Mouse (Mus musculus) right cerebral cortex, postnatal 4 days (tissue): Measurements from ENCODE around the gene Dock3.

Source experiments
- DNase-seq: peaks from one replicate; pipeline ENCODE4 v3.0.0-alpha.2; 2022

The Dock3 gene

DNA sequence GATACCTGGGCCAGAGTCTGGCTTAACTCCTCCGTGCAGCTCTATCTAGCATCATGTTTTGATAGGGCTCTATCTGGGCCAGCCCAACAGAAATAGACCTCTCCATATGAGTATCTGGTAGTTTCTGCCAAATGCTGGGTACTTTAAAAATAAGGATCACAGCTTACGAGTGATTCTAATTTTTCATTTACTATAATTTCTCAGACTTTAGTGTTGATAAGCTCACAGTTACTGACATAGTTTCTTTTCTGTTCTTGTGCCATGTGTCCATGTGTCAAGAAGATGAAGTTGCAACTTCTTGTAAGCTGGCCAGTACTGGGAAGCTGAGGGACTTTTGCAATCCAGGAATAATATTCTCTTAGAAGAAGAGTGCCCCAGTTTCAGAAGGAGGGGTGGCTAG, 228.5 kb downstream of the Dock3 start:
- no peak for DNase-seq

DNA sequence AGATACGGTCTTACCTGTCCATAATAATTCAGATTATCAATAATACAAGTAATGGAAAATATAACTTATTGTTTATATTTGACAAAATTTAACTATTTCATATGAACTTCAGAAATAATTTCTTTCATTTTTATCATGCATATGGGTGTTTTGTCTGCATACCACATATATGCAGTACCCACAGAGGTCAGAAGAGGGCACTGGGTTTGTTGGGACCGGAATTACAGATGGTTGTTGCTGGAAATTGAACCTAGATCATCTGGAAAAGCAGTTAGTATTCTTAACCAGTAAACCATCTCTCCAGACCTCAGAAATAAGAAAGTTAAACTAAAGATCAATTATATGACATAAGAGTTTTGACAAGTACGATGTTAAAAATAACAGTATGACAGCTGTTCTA, 261.0 kb downstream of the Dock3 start:
- peak; percentile 33 for DNase-seq

DNA sequence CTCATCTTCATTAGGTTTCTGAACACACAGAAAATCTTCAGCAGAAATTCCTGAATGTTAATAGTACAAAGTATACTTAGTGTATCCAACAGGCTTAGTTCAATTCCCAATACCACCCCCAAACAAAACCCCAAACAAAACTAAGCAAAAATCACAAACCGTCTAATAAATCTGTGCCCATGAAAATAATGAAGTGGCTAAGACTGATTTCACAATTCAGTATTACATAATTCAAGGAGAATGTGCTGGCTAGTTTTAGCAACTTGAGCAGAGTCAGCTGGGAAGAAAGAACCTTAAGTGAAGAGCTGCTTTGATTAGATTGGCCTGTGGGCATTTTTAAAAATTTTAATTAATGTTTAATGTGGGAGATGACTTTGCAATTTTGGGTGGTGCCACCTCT, 273.3 kb downstream of the Dock3 start:
- no peak for DNase-seq

DNA sequence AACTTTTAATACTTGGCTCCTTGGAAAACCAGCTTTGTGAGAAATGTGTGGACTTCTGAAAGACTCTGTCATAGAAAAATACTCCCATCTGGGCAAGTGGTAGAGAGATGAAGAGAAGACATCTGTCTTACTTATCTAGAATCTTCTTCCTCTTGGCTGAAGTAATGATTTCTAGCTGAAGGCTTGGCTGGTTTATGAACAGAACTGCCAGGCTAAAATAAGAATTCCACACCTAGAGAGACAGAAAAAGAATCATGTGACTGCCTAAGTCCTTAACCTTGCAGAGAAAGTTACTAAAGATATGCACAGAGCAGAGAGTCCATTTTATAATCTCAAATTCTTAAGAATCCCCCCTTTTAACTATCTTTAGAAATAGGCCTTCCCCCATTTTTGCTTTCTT, 276.2 kb downstream of the Dock3 start:
- DNase-seq: no peak

DNA sequence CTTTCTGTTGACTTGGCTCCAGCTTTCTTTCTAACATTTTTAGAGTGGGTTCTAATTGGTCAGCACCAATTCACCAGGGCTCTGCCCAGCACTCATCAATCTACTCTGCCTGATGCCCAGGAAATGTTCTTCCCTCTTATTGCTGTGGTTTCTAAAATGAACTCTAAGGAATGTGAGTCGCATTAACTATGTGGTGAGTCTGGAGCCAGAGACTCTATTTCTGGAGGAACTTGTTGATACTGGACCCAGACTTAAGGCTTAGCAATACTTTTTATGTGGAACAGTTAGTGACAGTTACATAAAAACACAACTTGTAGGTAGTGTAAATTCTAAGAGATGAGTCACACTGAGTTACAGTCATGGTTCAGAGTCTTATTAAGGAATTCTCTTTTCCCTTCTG, 296.7 kb downstream of the Dock3 start:
- no peak for DNase-seq

DNA sequence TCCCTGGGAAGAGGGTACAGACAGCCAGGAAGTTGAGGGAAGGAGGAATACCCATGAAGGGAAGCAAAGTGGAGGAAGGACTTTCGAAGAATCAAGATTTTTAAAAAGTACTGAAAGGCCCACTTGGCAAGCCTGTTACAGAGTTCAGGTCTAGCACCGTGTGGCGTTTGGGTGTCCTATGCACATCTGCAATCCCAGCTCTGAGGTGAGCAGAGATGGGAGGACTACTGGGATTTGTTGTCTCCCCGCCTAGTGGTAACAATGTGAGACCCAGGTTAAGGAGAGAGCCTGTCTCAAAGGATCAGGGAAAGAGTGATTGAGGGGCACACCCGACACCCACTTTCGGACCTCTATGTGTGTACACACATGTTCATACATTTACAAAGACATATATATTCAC, 316.8 kb downstream of the Dock3 start:
- DNase-seq: no peak

DNA sequence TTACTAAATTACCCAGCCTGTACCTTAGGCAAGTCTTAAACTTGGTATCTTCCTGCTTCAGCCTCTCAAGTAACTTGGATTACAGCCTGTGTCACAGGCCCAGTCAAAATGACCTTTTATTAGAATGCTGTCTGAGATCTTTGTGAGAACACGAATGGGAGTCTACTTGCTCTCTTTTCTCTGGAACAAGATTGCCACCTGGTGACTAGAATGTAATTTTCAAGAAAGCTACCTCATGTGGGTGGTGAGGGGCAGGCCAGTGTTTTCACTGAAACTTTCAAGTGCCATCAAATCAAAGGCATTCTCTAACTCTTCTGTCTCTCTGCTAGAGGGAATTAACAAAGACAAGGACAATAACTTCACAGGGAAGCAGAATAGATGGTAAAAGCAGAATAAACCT, 317.9 kb downstream of the Dock3 start:
- no peak for DNase-seq

DNA sequence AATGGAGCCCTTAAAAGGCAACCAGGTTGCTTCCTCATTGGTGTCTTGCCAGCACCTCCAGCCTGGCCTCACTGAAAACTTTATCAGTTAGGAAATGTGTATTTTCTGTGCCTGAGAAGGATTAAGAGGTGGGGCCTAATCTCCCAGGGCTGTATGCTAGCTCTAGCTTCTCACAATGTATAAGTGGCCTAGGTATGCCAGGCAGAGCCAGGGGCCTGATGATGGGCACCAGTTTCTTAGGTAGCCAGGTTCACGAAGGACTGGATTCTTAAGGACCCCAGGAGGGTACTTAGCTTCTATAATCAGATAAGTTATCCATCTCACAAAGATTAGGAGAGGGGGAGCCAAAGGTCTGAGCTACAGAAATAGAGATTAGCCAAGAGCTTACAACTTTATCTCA, 320.1 kb downstream of the Dock3 start:
- no peak for DNase-seq

DNA sequence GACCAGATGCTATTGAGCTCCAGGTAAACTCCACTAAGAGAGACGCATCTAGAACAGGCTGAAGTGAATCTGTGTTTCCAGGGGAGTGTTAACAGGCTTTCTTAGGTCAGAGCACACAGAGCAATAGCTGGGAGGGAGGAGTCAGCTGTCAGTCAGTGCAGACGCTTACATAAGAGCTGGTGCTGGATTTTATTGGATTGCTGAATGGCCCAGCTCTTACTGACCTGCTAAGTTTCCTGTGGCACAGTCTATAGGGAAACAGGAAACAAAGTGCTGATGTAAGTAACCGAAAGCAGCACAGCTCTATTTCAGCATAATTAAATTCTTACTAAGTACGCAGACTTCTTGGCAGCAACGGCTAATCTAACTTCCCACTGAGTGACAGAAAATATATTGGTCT, 323.0 kb downstream of the Dock3 start:
- no peak for DNase-seq

DNA sequence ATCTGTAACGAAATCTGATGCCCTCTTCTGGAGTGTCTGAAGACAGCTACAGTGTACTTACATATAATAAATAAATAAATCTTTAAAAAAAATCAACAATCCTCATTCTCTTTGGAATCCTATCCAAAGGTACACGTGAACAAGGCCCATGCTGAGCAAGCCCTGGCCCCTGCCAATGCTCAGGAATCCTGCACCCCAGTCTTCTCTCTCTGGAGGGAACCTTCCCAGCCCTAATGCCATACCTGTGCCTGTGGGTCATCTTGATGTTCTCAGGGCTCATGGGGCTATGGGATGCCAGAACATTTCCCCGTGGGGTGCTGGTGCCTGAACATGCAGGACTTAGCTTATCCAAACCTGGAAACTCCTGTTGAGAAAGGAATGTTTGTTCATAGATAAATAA, 323.5 kb downstream of the Dock3 start:
- DNase-seq: no peak

DNA sequence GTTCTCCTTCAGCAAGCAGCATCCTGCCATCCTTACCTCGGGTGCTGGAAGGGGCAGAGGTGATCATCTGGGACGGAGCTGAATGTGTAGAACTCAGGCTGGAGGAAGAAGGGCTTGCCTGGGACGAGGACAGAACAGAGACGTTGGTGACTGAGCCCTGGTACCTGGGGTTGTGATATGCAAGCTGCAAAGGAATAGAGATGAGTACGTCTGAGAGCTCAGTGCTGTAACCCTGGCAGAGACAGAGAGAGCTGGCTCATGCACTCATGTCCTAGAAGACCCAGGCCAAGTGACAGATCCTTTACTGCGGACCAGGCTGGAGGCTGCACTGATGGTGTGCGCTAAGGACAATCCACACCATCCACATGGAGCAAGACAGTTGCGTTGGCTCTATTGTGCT, 325.1 kb downstream of the Dock3 start:
- no peak for DNase-seq

DNA sequence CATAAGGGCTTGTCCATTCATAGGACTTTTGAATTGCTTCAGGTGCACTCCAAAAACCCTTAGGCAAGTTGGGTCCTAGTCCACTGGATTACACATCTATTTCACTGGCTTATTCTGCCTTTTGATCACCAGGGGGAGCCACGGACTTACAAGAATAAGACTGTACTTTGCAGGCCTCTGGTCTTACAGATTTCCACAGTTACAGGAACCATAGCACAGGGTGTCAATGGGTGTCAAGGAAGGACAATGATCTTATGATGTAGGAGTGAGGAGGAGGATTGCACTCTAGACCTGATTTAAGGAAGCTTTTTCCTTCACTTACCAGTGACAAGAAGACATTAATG, 327.9 kb downstream of the Dock3 start:
- DNase-seq: no peak

DNA sequence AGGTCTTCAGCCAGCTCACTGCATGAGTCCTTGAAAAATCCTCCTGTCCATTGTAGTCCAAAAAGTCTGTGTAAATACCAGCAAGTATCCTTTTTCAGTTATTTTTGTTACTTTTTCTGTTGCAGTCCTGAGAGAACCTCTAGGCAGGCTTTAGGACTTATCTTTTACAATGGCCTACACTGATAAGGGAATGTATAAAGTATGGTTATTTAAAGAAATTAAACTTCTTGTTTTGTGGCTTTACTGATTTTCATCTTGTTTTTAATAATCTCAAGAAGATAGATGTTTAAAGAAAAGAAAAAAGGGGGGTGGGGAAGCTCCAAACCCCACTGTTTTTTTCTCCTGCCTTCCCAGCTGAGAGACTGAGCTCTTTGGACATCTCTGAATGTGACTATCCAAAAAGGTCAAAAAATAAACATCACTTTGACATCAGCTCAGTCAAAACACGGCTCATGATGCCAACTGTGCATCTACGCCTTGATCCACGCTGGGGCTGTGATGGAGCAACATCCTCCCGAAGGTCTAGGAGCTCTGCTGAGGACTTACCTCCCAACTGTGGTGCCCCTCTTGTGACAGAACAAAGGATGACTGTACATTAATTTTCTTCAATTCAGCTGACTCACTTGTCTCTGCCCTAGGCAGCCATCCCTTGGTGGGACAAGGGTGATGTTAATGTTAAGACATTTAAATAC, 328.5 kb downstream of the Dock3 start:
- no peak for DNase-seq

DNA sequence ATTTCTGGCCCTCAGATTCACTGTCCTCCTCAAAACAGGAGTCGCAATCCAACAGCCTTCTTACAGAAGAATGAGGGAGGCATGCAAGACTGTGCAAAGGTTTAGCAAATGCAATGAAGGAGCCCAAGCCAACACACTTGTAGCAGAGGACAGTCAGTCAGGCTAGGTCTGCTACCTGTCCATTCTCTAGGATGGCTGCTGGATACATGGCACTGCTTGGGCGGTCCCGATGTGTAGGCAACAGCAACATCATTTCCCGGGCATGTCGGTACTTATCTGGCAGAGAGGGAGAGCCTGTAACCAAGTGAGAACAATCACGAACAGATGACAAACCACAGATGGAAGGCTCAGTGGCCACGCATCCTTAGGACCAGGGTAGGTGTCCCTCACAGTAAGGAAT, 330.1 kb downstream of the Dock3 start:
- no peak for DNase-seq

DNA sequence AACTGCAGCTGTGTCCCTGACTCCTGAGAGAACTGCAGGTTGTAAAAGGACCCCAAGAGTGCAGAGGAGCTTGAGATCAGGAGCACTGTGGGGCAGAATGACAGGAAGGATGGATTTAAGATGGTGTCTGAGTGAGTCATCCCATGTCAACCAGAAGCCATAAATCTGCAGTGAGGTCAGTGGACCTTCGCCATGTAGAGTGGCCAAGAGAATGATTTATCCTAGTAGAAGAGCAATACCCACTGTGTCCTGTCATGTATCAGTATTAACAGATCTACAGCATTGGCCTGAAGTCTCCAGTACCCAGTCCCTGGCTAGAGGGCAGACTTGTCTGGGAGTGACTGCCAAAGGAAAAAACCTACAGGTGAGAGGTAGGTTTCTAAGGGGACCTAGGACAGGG, 332.8 kb downstream of the Dock3 start:
- no peak for DNase-seq

DNA sequence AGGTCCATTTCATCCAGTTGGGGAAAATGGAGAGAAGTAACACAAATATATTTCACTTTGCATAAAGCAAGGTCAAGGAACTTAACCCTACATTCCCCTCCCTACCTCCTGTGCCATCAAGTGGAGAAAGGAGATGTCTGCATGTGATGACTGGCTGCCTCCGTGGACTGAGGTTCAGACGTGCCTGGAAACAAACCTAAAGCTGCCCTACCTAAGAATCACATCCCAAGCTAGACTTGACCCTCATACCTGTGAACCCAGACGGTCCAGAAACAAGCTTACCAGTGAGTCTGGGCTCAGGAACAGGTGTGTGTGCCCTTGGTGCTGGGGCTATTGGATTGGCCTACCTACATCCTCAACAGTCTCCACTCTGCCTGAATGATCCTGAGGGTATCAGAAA, 338.4 kb downstream of the Dock3 start:
- no peak for DNase-seq

DNA sequence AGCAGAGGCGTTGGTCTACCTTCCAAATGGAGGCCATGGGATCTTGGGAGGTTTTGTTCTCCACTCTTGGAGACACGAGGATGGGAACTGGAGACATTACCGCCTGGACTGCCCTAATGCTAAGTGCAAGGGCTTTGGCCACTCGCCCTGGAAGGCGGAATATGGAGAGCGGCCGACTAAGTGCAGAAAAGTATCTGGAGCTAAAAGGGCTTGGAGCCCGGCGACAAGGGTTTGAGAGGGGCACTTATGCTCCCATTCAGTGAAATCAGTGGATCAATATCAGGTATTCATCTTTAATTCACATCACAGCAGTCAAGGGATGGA, 339.2 kb downstream of the Dock3 start:
- DNase-seq: no peak

DNA sequence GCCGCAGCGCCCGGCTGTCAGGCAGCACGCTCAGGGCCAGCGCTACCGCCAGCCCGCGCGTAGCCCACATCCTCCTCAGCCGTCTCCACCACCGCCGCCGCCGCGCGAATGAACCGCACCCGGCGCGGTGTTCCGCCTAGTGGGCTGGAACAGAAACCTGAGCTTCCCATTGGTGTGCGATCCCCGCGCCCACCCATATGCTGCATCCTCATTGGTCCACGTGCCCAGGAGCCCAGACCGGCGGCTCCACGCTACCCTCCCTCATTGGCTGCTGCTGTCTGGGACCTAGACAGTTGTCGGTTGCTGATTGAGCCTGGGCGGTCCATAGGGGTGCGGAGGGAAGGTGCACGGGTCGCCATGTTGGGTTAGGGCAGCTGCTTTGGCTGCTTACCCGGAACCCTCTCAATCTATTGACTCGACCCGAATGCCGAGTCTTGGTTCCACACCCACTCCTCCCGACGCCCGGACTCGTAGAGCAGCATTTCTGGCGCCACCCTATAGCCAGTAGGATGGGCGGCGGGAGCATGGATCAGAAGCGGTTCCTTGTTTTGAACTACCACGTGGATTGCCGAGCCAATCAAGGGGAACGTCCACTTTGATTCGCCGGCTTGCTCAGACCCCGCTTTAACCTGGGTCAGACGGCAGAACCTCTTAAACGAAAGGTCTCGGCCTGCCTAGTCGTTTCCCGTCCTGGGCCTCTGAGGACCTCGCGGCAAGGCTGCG, 339.7 kb downstream of the Dock3 start, which contains the start of gene Manf:
Manf (minus strand) TSS at position 151 of the 723 bp plus-strand sequence.
- DNase-seq: peak; percentile 93

DNA sequence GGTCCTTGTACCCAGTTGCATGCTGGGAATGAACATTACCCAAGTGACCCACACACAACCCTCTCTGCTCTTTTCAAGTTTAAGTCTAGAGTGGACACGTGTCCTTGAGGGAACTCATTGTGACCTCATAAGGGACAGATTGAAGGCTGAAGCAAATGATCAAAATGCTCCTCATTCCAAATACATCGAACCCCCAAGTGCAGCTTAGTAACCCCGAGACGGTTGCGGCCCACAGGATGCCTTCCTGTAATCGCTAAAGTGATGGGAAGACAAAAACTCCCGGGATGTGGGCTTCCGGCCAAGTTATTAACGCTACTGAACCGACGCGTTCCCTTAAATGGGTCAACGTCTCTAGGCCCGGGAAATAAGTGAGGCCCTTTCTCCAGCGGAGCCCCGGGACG, 340.4 kb downstream of the Dock3 start:
- no peak for DNase-seq

DNA sequence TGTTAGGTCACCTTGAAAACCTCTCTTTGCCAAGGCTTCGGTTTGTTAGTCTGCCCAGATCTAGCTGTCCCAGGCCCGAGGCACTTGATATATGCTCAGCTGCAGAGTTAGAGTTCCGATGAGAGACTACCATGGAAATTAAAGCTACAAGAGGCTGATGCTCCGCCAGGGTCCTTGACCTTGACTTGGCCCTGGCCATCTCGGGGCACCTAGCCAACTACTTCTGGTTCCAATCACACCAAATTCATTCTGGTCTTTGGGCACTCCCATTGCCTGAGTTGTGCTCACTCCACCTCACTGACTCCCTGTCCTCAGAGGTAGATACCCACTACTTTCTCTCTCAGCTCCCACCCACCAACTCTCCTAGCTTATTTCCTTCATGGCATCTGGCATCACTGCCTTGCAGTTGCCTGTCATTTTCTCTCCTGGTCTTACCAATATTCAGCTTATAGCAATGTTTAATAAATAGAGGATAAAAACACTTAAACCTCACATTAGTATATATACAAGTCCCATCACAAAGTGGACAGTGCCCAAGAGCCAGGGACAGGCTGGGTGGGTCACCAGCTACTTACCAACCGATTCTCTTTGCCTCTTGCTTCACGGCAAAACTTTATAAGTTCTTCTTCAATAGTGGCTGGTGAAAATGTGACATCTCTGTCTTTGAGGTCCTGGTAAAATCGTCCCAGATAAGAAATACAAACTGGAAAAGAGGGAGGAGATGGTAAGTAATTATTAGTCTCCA, 341.0 kb downstream of the Dock3 start:
- DNase-seq: no peak

DNA sequence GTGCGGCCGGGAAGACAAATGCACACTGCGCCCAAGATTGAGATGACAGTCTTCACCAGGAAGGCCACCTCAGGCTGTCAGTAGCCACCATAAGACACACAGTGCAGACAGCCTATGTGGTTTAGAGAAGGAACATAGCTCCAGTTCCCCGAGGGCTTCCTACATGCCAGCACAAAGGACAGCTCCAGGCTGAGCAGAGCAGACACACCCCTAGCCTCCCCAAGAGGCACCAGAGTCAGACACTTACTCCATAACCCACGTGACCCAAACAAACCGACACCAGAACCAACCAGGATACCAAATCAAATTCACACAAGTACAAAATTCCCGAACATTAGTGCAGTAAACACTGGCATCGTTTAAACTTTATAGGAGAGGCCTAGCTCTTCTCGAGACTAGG, 342.4 kb downstream of the Dock3 start:
- no peak for DNase-seq

DNA sequence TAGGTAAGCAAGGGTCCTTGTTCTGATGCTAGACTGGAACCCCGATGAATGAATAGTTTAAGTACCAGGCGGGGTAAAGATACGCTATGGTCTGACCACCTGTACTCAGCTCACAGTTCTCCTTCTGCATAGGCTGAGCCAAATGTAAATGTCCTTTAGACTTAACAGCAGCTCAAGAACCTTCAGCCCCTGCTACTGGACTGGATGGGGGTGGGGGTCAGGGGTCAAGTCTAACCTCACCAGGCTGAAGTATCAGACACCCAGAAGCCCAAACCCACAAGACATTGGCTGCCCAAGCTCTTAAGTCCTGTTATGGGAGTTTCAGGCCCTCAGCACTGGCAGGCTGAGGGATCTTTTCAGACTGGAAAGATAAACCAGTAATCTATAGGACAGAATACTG, 343.4 kb downstream of the Dock3 start:
- DNase-seq: no peak

DNA sequence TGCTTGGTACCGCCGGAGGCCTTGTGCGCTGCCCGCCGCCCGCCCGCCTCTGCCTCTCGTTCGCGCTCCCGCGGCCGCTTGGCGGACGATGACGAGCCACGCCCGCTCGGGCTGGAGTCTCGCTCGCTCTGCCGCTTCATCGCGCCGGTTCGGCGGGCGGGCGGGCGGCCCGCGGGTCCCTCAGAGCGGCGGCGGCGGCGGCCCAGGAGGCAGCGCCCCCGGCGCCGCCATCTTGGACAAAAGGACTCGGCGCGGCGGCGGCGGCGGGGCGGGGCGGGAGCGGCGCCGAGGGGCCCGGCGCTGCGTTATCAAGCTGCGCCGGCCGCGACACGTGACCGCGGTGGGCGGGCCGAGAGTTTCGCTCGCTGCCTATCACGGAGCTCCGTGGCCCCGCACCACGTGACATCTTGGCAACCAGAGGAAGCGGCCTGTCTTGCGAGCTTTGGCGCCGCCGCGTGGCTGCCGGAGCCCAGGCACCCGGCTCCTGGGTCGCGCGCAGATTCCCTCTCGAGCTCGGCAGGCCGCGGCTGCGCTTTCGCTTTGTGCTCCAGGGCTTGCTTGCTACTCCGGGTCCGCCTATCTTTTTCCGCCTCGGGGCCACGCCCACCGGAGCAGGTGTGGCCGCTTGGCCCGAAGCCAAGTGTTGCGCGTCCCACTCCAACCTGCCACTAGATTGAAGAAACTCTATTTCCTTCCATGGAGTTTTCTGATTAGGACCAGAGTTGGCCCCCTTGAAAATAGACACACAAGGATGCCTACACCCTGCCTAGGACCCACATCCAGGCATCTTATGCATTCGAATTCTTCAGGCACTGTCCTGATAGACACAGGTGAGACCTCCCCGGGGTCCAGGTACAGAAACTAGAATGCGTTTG, 344.6 kb downstream of the Dock3 start, which contains the start of gene Rbm15b:
Rbm15b (minus strand) TSS at position 601 of the 875 bp plus-strand sequence.
- peak; percentile 98 for DNase-seq
